Mouse (Mus musculus) midbrain, embryonic 12.5 days (tissue): Measurements from ENCODE around the gene Zfp110. TPM values are rescaled to one million over a fixed set of nuclear protein-coding genes. Genes with fewer than 3 reads are reported as not detected.
A peak's percentile ranks its signal among the peaks of the same experiment; 100 is the strongest.
"Not testable (repeated sequence)": the region's sequence is repeated elsewhere in the genome, so short reads cannot be mapped to it uniquely, and the experiment has no call there.

ENCODE experiments used
- ATAC-seq: fragments of 200-750 bp; cut with Nextera tagmentation; 2 replicates; pipeline ENCODE4 v1.8.0; 2017; ENCODE audit warnings: low read depth, moderate TSS enrichment, moderate library complexity; ENCODE audit not compliant: low FRiP score
- H3K27ac ChIP-seq: fragments of 300-500 bp; sonication (generic); replicated peaks from 2 replicates; pipeline ENCODE4 v1.5.1; 2016; ENCODE audit warnings: mild to moderate bottlenecking
- H3K27me3 ChIP-seq: fragments of 300-500 bp; sonication (generic); 2 replicates; pipeline ENCODE4 v1.6.1; 2016; ENCODE audit warnings: mild to moderate bottlenecking
- H3K36me3 ChIP-seq: fragments of 300-500 bp; sonication (generic); 2 replicates; pipeline ENCODE4 v1.6.1; 2016
- H3K4me1 ChIP-seq: fragments of 300-500 bp; sonication (generic); 2 replicates; pipeline ENCODE4 v1.6.1; 2016
- H3K4me2 ChIP-seq: fragments of 300-500 bp; sonication (generic); replicated peaks from 2 replicates; pipeline ENCODE4 v1.6.1; 2016; ENCODE audit warnings: mild to moderate bottlenecking, moderate library complexity
- H3K4me3 ChIP-seq: fragments of 300-500 bp; sonication (generic); 2 replicates; pipeline ENCODE4 v1.5.1; 2016; ENCODE audit warnings: mild to moderate bottlenecking
- H3K9ac ChIP-seq: fragments of 300-500 bp; sonication (generic); replicated peaks from 2 replicates; pipeline ENCODE4 v1.6.1; 2016; ENCODE audit warnings: mild to moderate bottlenecking, moderate library complexity
- H3K9me3 ChIP-seq: fragments of 300-500 bp; sonication (generic); 2 replicates; pipeline ENCODE4 v1.6.1; 2016; ENCODE audit warnings: mild to moderate bottlenecking
- WGBS: fragments of 180-500 bp; shearing (Covaris S2); methylation state at CpG from one replicate; pipeline ENCODE4 v1.1.7; 2016; 5-methylcytosine and 5-hydroxymethylcytosine counted together
- polyA plus RNA-seq: library from polyadenylated mRNA; unstranded; fragments of >200 nt; fragmentation: Nextera tagmentation; extraction: Ambion mirVana; gene quantifications from 2 replicates; pipeline ENCODE4 v1.2.1, GENCODE M21; 2016

Zfp110 gene
- polyA plus RNA-seq = 32.3 and 34.5 TPM in 2 replicates

- H3K9me3 ChIP-seq = peaks cover 30% of the 10 kb centered on the region
- 5% methylated on average over 47 of the region's 47 CpGs for WGBS
- H3K9ac ChIP-seq = peak within 1 kb of the TSS; percentile 56
- no peaks in the 10 kb centered on the region for H3K4me1 ChIP-seq
- ATAC-seq = peak; percentile 97
- H3K4me3 ChIP-seq = peak within 1 kb of the TSS; percentile 55
- H3K4me2 ChIP-seq = peak within 1 kb of the TSS; percentile 54
- H3K27ac ChIP-seq = no peak within 1 kb of the TSS
- H3K36me3 ChIP-seq = peaks cover 35% of the 10 kb centered on the region
- peaks cover 4% of the 10 kb centered on the region; the same call in 1 of the 2 replicates for H3K27me3 ChIP-seq
Measured at GRCm38 (mm10) chr7:12834162-12835120, at the start of gene Zfp110. Gene Zfp110, plus strand, starts transcription at chr7:12834761.

- Histone ChIP-seq H3K4me3 (no peak overlapping the region), H3K4me2 (no peak overlapping the region), H3K27ac (no peak overlapping the region), H3K4me1 (peaks cover 5% of the 10 kb centered on the region), H3K27me3 (no peaks in the 10 kb centered on the region), H3K9ac (no peak overlapping the region), H3K9me3 (no peaks in the 10 kb centered on the region), H3K36me3 (no peaks in the 10 kb centered on the region)
- no peak for ATAC-seq
- 82% methylated on average over 6 of the region's 6 CpGs for WGBS
Measured at GRCm38 (mm10) chr7:12787333-12787732, 47.2 kb upstream of the Zfp110 start.

- Histone ChIP-seq H3K36me3 (no peaks in the 10 kb centered on the region), H3K27ac (no peak overlapping the region), H3K4me3 (no peak overlapping the region), H3K27me3 (no peaks in the 10 kb centered on the region), H3K4me1 (peaks cover 5% of the 10 kb centered on the region), H3K4me2 (0 out of 2 replicates have a peak overlapping the region, but pooled peaks have one; percentile 6), H3K9me3 (no peaks in the 10 kb centered on the region), H3K9ac (no peak overlapping the region)
- ATAC-seq = peak; percentile 88
- 16% methylated on average over 5 of the region's 5 CpGs for whole genome bisulfite sequencing
Measured at GRCm38 (mm10) chr7:12788025-12788424, 46.5 kb upstream of the Zfp110 start.

- H3K4me3 ChIP-seq, H3K27ac ChIP-seq, H3K27me3 ChIP-seq, H3K4me2 ChIP-seq, H3K4me1 ChIP-seq, H3K36me3 ChIP-seq, ATAC-seq, H3K9ac ChIP-seq: not testable (repeated sequence)
- WGBS = 91% methylated on average over 11 of the region's 11 CpGs
- peaks cover 12% of the 10 kb centered on the region for H3K9me3 ChIP-seq
Measured at GRCm38 (mm10) chr7:12792624-12793023, 41.9 kb upstream of the Zfp110 start.

GRCm38 (mm10) chr7:12797971-12798370 is 36.6 kb upstream of the Zfp110 start:
- Histone ChIP-seq H3K4me1 (peaks cover 2% of the 10 kb centered on the region), H3K9ac (no peak overlapping the region), H3K4me3 (no peak overlapping the region), H3K27ac (no peak overlapping the region), H3K9me3 (peaks cover 12% of the 10 kb centered on the region), H3K36me3 (no peaks in the 10 kb centered on the region), H3K4me2 (no peak overlapping the region), H3K27me3 (no peaks in the 10 kb centered on the region)
- no peak for ATAC-seq
- 77% methylated on average over 2 of the region's 2 CpGs for WGBS

- H3K27me3 ChIP-seq = no peaks in the 10 kb centered on the region
- 92% methylated on average over 1 of the region's 1 CpGs for WGBS
- no peak for ATAC-seq
- H3K9ac ChIP-seq = no peak overlapping the region
- H3K36me3 ChIP-seq = no peaks in the 10 kb centered on the region
- H3K9me3 ChIP-seq = peaks cover 12% of the 10 kb centered on the region
- no peak overlapping the region for H3K4me3 ChIP-seq
- H3K27ac ChIP-seq = no peak overlapping the region
- no peak overlapping the region for H3K4me2 ChIP-seq
- peaks cover 10% of the 10 kb centered on the region for H3K4me1 ChIP-seq
Measured at GRCm38 (mm10) chr7:12799554-12799953, 35.0 kb upstream of the Zfp110 start.

GRCm38 (mm10) chr7:12802866-12803726 is 31.5 kb upstream of the Zfp110 start, which contains the start of gene Zscan18:
Gene Zscan18, minus strand, starts transcription at chr7:12803635.
- Histone ChIP-seq H3K9ac (peak within 1 kb of the TSS; percentile 69), H3K4me2 (peak within 1 kb of the TSS; percentile 63), H3K27me3 (no peaks in the 10 kb centered on the region), H3K27ac (peak within 1 kb of the TSS; percentile 80), H3K9me3 (0 out of 2 replicates have a peak, but pooled peaks cover 6% of the 10 kb centered on the region), H3K4me3 (peak within 1 kb of the TSS; percentile 47), H3K36me3 (peaks cover 20% of the 10 kb centered on the region), H3K4me1 (peaks cover 10% of the 10 kb centered on the region)
- 6% methylated on average over 31 of the region's 31 CpGs for WGBS
- ATAC-seq = peak; percentile 96

GRCm38 (mm10) chr7:12803727-12804071 is 30.9 kb upstream of the Zfp110 start:
- 1% methylated on average over 16 of the region's 16 CpGs for WGBS
- H3K27me3 ChIP-seq = no peaks in the 10 kb centered on the region
- H3K9me3 ChIP-seq = peaks cover 12% of the 10 kb centered on the region
- H3K4me2 ChIP-seq = peak overlapping the region; percentile 63
- H3K36me3 ChIP-seq = peaks cover 26% of the 10 kb centered on the region
- peak overlapping the region; percentile 80 for H3K27ac ChIP-seq
- H3K4me3 ChIP-seq = peak overlapping the region; percentile 47
- peaks cover 10% of the 10 kb centered on the region for H3K4me1 ChIP-seq
- peak overlapping the region; percentile 69 for H3K9ac ChIP-seq
- ATAC-seq = peak; percentile 83; the same call in 1 of the 2 replicates

GRCm38 (mm10) chr7:12815566-12815965 is 19.0 kb upstream of the Zfp110 start:
- Histone ChIP-seq H3K9ac (no peak overlapping the region), H3K4me2 (no peak overlapping the region), H3K4me3 (no peak overlapping the region), H3K9me3 (peaks cover 39% of the 10 kb centered on the region), H3K36me3 (peaks cover 53% of the 10 kb centered on the region), H3K4me1 (peaks cover 8% of the 10 kb centered on the region), H3K27me3 (no peaks in the 10 kb centered on the region), H3K27ac (no peak overlapping the region)
- 93% methylated on average over 8 of the region's 8 CpGs for WGBS
- ATAC-seq = no peak

- peak; percentile 96 for ATAC-seq
- peak within 1 kb of the TSS; percentile 91 for H3K9ac ChIP-seq
- peak within 1 kb of the TSS; percentile 88 for H3K4me3 ChIP-seq
- H3K9me3 ChIP-seq = peaks cover 26% of the 10 kb centered on the region
- whole genome bisulfite sequencing = under 1% methylated on average over 40 of the region's 40 CpGs
- H3K4me1 ChIP-seq = peaks cover 8% of the 10 kb centered on the region
- H3K36me3 ChIP-seq = peaks cover 24% of the 10 kb centered on the region
- H3K27ac ChIP-seq = peak within 1 kb of the TSS; percentile 86
- H3K27me3 ChIP-seq = no peaks in the 10 kb centered on the region
- peak within 1 kb of the TSS; percentile 71 for H3K4me2 ChIP-seq
Measured at GRCm38 (mm10) chr7:12818521-12819295, 15.9 kb upstream of the Zfp110 start, which contains the start of gene Zfp329. Gene Zfp329, minus strand, starts transcription at chr7:12818858.

- peak; percentile 66 for ATAC-seq
- Histone ChIP-seq H3K27ac (no peak overlapping the region), H3K27me3 (0 out of 2 replicates have a peak, but pooled peaks cover 4% of the 10 kb centered on the region), H3K4me3 (peak overlapping the region; percentile 55), H3K4me1 (no peaks in the 10 kb centered on the region), H3K9ac (peak overlapping the region; percentile 56), H3K36me3 (peaks cover 41% of the 10 kb centered on the region), H3K4me2 (peak overlapping the region; percentile 54), H3K9me3 (peaks cover 36% of the 10 kb centered on the region)
- 46% methylated on average over 13 of the region's 13 CpGs for WGBS
Measured at GRCm38 (mm10) chr7:12835193-12835671, 671 bp downstream of the Zfp110 start.
